Mouse (Mus musculus) 416B (cell line): ENCODE data around the gene Kcnmb4.

ENCODE experiments used
- DNase-seq: peaks from one replicate; pipeline ENCODE4 v3.0.0; 2011; ENCODE audit warnings: low read depth

Kcnmb4 gene

DNA sequence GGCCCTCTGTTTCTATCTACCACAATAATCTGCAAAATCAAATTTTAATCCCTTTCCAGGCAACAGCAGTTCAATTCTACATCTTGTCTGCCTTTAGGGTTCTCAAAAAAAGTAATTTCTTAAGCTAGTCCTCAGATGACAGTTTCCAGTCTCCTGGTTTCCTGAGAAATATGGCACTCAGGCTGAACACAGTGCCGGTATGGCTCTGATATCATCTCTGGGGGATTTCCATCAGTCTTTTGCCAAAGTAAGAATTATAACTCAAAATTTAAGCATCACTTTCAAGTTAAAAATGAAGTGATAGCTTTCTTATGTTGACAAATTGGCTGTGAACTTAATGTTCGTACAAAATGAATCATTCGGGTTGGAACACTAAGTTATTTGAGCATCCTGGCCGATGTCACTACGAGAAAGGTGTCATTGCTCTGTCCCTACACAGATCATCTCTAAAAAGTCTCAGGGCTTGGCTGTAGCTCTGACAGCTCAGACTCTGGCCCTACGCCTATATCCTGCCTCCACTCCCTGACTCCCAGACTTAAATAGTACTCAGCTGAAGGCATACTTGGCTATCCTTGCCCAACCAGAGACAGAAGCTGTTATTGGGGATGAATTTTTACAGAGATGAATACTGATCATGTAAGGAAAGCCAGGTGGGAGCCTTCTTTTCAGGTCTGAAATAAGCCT is 70.8 kb downstream of the Kcnmb4 start:
- no peak for DNase-seq

DNA sequence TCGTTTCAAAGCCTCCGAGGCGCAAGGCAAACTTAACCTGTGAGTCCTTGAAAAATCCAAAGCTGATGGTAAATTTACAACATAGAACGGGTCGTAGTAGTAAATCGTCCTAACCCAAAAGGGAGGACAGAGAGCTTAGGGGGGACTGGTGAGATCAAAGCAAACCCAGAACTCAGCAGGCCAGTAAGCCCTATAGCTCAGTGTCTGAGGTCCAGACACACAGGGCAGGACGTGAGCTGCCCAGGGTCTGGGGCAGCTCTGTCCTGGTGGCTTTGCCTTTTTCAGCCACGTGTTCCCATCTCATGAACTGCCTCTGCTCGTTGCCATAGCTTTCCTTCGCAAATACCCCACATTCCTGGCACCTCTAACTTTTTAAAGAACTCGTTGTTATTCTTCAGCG is 75.7 kb downstream of the Kcnmb4 start:
- DNase-seq, result no peak

DNA sequence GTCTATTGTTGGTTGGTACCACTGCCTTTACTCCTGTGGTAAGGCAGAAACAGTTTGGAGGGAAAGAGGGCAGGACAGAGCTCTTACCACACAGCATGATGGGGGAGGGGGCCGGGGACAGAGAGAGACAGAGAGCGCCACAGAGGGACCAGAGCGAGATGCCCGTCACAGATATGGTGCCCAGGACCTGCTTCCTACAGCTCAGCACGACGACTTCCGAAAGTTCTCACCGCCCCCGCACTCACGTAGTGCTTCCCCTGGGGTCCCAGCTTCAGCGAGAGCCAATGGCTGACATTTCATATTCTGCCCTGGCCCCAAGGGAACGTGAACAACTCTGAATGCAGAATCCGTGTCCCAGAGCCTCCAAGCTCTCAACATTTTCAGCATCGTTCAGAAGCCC is 76.1 kb downstream of the Kcnmb4 start:
- DNase-seq, result no peak

DNA sequence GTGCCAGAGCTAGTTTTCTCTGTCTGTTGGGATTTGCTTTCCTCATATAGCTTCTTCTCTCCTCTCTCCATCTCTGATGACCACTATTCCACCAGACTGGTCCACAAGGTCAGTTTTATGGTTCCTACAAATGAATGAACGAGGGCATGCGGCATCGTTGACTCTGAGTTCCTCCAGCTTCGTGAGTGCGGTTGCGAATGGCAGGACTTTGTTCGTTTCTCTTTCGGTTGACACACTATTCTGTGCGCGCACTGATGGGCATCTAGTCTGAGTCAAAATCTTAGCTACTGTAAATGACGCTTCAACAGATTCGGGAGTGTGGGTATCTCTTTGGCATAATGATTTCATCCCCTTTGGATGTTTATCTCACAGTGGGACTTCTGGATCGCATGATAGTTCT is 76.7 kb downstream of the Kcnmb4 start:
- DNase-seq, result no peak

DNA sequence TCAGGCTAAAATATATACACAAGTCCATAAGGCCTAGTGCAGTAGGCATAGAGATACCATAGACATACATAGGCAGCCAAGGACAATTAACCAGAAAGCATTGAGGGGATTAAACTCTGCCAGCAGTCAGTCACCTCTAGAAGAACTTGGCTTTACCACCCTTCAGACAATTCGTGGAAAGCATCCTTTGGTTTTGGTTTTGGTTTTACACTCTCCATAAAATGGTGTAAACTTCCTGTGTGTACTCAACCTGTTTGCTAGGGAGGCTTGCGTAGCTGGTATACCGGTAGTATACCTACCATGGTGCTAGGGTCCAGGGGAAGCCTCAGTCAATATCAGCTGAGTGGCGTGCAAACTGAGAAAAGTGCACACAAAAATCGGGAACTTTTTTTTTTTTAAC is 77.4 kb downstream of the Kcnmb4 start:
- DNase-seq, result no peak

DNA sequence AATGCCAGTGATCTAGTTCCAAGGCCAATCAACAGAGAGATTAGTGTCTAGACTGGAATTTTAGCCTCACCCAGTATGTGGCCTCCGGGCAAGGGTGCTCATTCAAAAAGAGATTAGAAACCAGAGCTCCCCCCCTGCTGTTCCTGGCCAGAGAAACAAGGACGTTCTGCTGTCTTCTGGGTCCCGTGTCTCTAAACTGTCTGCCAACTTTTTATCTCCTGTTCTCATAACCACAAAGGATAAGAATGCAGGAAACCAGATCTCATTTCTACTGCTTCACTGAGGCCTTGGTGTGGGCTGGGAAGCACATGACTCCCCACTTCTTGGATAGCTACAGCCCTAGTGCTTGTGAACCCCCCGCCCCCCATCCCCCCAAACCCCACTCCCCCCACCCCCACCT is 79.1 kb downstream of the Kcnmb4 start:
- peak; percentile 26 for DNase-seq

DNA sequence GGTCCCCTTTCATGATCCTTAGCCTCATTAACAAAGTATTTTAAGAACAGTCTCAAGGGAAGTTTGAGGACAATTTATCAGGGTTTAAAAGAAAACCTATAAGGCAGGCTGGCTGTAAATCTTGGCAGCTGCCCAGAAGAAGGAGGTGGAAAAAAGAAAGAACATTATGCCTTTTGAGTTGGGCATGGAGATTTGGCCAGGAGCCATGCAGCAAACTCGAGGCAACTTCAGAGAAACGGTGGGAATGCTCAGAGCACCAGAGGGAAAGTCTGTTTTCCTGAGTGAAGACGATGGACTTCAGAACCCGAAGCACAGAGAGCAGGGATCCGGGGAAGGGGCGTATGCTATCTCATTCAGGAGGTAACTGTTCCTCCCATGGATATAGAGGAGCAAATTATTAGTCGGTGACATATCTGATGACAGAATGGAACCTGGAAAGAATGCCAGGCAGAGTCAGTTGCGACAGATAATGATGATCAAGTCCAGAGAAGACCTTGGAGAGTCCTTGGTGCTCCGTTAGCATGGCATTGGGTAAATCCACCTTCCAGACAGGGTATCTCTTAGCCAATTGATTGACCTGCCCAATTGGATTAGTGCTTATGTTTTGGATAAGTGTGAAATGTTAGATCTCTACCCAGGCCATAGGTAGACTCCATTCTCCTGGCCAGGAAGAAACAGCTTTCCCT is 79.7 kb downstream of the Kcnmb4 start:
- no peak for DNase-seq

DNA sequence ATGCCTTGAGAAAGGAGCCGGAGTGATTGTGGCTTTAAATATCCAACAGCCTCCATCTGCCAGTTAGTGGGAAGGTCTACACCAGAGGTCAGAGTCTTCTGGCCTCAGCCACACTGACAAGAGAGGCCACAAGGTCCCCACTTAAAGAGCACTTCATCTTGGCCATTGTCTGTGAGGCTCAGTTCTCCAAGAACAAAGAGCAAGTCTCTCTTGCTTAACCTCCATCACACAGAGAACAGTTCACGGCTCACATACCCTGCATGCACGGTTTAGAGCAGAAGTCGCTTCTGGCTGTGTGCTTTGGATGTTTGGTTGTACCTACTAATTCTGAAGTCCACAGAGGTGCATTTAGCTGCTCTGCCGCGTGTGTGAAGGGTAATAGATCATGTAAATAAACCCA is 84.8 kb downstream of the Kcnmb4 start:
- no peak for DNase-seq

DNA sequence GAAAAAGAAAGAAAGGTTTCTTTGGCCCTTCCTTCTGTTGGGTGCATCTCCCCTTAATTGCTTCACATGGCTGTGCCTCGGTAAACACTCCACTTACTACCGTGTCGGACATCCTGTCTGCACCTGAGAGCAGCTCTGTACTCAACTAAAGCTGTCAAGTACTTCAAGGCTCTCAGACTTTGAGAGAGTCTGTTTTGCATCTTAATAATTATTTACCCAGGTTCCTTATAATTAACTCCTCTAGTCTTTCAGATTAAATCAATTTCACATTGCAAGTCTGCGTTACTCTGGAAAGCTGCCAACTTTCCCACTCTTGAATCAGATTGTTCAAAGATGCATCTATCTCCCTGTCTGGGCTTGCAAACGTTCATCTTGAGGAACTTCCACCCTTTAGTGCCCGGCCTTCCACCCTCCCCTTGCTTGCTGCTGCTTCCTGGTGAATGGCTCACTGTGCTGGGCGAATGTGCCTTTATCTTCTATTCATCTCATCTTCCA is 87.2 kb downstream of the Kcnmb4 start:
- no peak for DNase-seq

DNA sequence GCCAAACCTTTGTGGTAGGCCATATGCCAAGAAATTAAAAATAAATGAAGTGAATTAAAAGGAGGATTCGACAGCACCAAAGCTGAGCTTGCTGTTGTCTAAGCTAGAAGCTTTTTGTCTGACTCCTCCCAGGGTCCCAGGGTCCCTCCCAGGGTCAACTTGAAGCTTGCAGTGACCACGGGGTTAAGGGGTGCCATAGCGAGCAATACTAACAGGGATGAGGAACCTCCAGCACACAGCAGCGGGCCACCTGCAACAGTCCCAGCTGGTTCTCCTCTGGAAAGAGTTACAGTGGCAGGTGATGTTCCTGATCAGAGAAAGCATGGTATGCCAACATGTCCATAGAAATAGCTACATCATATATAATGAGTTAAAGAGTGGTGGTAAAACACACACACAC is 89.3 kb downstream of the Kcnmb4 start:
- DNase-seq, result no peak

DNA sequence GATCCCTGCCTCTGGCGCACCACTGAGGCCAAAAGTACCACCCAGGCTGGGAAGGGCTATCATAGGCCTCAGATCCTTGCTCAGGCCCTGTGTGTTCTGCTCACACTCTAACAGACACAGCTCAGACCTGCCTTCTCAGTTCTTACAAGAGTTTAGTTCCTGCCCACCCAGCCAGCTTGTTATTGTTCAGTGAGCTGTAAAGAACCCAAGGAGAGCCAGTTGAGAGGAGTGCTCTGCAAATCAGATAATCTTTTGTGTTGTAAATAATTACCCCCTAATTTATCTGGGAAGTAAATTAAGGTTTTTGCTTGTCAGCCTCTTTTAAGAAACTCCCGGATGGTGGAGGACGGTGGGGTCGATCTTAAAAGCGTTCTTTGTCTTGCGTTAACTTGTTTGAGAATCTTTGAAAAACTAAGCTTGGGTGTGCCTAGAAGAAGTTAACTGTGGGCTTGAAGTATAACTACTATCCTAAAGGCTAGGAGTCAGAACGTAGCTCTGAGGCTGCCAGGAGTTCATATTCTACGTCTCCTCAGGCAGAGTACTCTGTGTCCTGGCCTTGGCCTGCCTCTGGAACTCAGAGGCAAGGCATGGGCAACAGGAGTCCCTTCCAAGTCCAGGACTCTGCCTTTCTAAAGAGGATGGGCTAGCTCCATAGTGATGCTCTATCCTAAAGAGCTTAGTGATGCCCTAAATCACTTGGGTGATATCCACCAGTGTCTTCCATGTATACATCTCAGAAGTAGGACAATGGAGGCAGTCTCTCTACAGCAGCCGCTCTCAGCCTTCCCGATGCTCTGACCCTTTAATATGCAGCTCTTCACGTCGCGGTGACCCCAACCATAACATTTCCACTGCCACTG is 90.6 kb downstream of the Kcnmb4 start:
- no peak for DNase-seq

DNA sequence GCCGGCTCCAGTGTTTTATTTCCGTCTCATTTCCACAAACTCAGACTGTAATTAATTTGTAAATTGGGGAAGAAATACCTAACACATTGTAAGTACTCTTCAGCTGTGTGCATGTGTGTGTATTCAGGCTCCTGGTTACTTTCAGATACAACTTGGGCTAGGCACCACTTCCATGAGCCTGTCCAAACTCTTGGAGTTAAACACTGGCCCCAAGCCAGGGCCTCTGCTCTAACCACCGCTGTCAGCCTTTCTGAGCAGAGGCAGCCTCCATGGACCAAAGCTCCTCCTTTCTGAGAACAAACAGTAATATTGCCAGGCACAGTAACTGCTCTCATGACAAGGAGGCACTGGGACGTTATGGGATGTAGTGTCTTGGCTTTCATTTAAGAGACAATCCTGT is 96.8 kb downstream of the Kcnmb4 start:
- no peak for DNase-seq

DNA sequence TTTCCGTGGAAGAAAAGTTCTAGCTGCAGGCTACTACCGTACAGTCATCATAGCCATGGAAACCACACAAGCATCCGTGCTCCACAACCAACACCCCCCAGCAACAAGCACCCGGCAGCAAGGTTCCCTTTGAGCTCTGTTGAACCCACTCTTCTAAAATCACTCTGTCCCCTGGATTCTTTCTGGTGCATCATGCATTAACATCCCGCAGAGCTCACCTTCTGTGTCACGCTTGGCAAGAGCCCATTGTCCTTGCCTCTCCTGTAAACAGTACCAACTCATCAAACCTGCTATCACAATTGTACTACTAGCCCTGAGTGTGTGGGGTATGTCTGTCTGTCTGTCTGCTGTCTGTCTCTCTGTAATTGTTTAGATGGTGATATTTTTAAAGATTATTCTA is 99.6 kb downstream of the Kcnmb4 start:
- DNase-seq, result no peak

DNA sequence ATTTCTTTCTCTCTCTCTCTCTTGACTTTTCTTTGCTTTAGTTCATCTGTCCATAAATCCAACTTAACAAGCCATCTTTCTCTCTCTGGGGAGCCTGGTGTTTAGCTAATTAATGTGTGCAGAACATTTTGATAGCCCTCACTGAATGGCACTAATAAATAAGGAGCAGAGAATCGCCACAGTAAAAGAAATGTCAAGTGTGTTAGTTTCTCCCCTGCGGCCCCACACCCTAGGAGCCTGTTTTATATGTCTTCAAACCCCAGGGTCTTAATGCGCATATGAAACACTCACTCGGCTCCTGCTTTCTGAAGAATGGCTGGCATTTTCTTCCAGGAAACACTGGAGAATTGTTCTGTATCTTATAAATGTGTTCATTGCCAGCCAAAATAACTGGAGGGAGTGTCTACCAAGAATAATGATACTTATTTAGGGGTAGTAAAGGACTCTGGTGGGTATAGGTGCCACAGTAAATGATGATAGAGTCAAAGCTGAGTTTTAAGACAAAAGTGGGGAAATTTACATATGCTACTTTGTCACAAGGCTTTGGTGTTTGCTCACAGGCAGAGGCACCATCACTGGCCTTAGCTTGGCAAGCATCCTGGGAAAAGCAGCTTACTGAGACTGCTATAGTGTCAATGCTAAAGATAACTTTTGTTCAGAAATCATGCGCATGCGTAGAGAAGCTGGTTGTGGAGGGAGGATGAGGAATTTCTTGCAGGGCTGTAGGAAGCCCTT is 102.5 kb downstream of the Kcnmb4 start:
- no peak for DNase-seq
